Mouse (Mus musculus) liver, embryonic 14.5 days (tissue): Measurements from ENCODE around the gene Cdt1. TPM values are rescaled to one million over a fixed set of nuclear protein-coding genes. Genes with fewer than 3 reads are reported as not detected.
A peak's percentile ranks its signal among the peaks of the same experiment; 100 is the strongest.

Source experiments
- ATAC-seq: fragments of 200-750 bp; cut with Nextera tagmentation; 2 replicates; pipeline ENCODE4 v1.8.0; 2017; ENCODE audit warnings: moderate number of reproducible peaks, mild to moderate bottlenecking, moderate library complexity; ENCODE audit not compliant: insufficient read depth
- DNase-seq, 3 experiments: peaks; one replicate each; pipeline ENCODE4 v3.0.0-alpha.2; 2012 to 2013; ENCODE audit warnings: low read depth in 3 of 3, low spot score in 3 of 3
- H3K27ac ChIP-seq: fragments of 300-500 bp; sonication (generic); 2 replicates; pipeline ENCODE4 v1.5.1; 2014; ENCODE audit warnings: moderate library complexity, mild to moderate bottlenecking, control low read depth, inconsistent platforms
- H3K27me3 ChIP-seq: fragments of 300-500 bp; sonication (generic); 2 replicates; pipeline ENCODE4 v1.6.1; 2014; ENCODE audit warnings: mild to moderate bottlenecking, low read length, moderate library complexity; ENCODE audit not compliant: control insufficient read depth, insufficient read depth
- H3K36me3 ChIP-seq: fragments of 300-500 bp; sonication (generic); replicated peaks from 2 replicates; pipeline ENCODE4 v1.6.1; 2014; ENCODE audit warnings: low read depth; ENCODE audit not compliant: control insufficient read depth, insufficient read depth
- H3K4me1 ChIP-seq, 2 experiments: fragments of 200-500 bp in 1 of 2; fragments of 300-500 bp in 1 of 2; sonication (generic) in 1 of 2; replicated peaks; 2 replicates each; pipeline ENCODE4 v1.6.1; 2012 to 2014; ENCODE audit warnings: antibody characterized with exemption in 1 of 2, inconsistent platforms in 1 of 2, low read length in 1 of 2; ENCODE audit not compliant: control insufficient read depth in 2 of 2, insufficient read depth in 2 of 2
- H3K4me2 ChIP-seq: fragments of 300-500 bp; sonication (generic); 2 replicates; pipeline ENCODE4 v1.6.1; 2014; ENCODE audit warnings: low read depth, mild to moderate bottlenecking, control low read depth, moderate library complexity
- H3K4me3 ChIP-seq, 2 experiments: fragments of 200-500 bp in 1 of 2; fragments of 300-500 bp in 1 of 2; sonication (generic) in 1 of 2; 2 replicates each; pipeline ENCODE4 v1.5.1; 2012 to 2014; ENCODE audit warnings: low read depth in 2 of 2, low read length in 2 of 2, mild to moderate bottlenecking in 2 of 2, control low read depth in 1 of 2, inconsistent platforms in 1 of 2, moderate library complexity in 1 of 2; ENCODE audit not compliant: insufficient read depth in 1 of 2
- H3K9ac ChIP-seq: fragments of 300-500 bp; sonication (generic); replicated peaks from 2 replicates; pipeline ENCODE4 v1.6.1; 2014; ENCODE audit warnings: mild to moderate bottlenecking, control low read depth, moderate library complexity
- H3K9me3 ChIP-seq: fragments of 300-500 bp; sonication (generic); 2 replicates; pipeline ENCODE4 v1.6.1; 2016; ENCODE audit warnings: low read length, mixed read lengths; ENCODE audit not compliant: control insufficient read depth
- CTCF ChIP-seq: IDR thresholded peaks from 2 replicates; pipeline ENCODE4 v1.5.1; 2016; ENCODE audit warnings: antibody characterized with exemption, low read depth, control low read depth
- EP300 ChIP-seq: IDR thresholded peaks from 2 replicates; pipeline ENCODE4 v1.6.1; 2016; ENCODE audit warnings: antibody characterized with exemption, low read depth
- WGBS: fragments of 180-500 bp; shearing (Covaris S2); extraction: QIAGEN DNeasy Blood & Tissue Kit; methylation state at CpG from one replicate; pipeline ENCODE4 v1.1.7; 2014; ENCODE audit not compliant: insufficient replicate concordance; 5-methylcytosine and 5-hydroxymethylcytosine counted together
- polyA plus RNA-seq, 2 experiments: library from polyadenylated mRNA; depleted of rRNA in 1 of 2; stranded (reverse) in 1 of 2; unstranded in 1 of 2; fragments of >200 nt; fragmentation: Nextera tagmentation in 1 of 2; extraction: Ambion mirVana in 1 of 2; gene quantifications; 2 replicates each; pipeline versions ENCODE4 v1.2.1 to v1.2.3; 2012 to 2014

Gene Cdt1
- polyA plus RNA-seq, 2 experiments = 41.9 to 65.3 TPM

DNA sequence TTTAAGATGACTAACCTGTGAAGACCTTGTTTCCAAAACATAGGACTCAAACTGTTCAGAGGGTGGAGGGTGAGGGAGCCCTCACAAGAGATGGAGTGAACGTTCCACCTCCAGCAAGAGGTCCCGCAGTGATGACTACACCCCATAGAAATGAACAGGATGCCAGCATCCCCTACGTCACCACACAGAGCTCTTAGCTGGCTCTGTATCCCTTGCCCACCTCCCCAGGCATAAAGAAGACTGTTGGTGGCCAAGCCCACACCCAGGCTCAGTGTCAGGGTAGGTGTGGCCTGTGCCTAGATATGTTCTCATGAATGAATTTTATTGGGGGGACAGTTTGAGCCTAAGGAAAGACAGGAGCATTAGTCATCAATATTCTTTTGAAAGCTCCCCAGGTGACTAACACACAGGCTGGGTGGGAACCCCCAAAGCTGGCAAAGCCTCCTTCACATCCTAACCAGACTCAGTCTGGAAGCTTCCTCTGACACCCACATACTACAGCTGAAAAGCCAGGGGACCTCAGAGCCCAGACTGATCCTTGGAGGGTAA, 18.9 kb upstream of the Cdt1 start:
- Histone ChIP-seq H3K9ac (peak overlapping the region; percentile 89), H3K27ac (peak overlapping the region; percentile 99), H3K4me2 (peak overlapping the region; percentile 99), H3K36me3 (peaks cover 16% of the 10 kb centered on the region), H3K27me3 (no peaks in the 10 kb centered on the region), H3K4me3 (peak overlapping the region; percentile 67 to 86), H3K9me3 (no peaks in the 10 kb centered on the region), H3K4me1 (peaks cover 50 to 58% of the 10 kb centered on the region in 2 experiments)
- no peak for DNase-seq
- ATAC-seq = no peak
- WGBS = 46% methylated on average over 3 of the region's 3 CpGs
- TF ChIP-seq EP300 = no peak
- no peak for TF ChIP-seq CTCF

DNA sequence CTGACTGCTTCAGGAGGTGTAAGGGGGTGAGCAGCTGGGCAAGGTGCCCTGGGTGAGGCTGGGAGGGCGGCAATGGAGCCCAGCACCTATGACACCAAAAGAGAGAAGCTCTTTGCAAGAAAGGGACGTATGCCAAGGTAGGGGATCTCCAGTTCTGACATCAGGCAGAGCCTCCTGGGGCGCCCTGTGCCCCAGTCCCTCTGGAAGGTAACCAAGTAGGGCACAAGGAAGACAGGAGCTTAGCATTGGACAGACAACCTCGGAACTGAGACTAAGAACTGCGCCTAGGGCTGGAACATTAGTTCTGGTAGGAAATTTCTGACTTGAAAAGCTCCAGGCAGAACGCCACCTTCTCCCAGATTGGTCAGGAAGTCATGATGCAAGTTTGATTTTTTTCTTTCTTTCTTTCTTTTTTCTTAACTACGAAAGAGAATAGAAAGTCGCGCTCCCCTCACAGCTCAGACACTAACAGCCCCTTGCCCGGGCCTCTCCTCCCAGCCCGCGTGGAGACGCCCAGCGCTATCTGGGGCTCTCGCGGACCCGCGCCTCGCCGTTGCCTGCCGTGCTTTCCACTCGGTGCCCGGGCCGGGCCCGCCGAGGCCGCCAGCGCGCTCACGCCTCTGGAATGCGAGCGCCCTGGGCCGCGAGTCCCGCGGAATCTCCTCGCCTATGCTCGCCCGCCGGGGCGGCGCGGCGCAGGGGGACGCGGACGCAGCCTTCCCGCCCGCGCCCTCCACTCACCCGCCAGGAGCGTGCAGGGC, 17.4 kb upstream of the Cdt1 start:
- DNase-seq (no peak), ATAC-seq (peak; percentile 17)
- peak overlapping the region; percentile 99 for H3K27ac ChIP-seq
- peak overlapping the region; percentile 67 to 86 for H3K4me3 ChIP-seq
- TF ChIP-seq CTCF = no peak
- TF ChIP-seq EP300 = no peak
- H3K4me1 ChIP-seq = peaks cover 41 to 48% of the 10 kb centered on the region in 2 experiments
- H3K36me3 ChIP-seq = peaks cover 9% of the 10 kb centered on the region
- under 1% methylated on average over 52 of the region's 52 CpGs for WGBS
- H3K4me2 ChIP-seq = peak overlapping the region; percentile 99
- H3K27me3 ChIP-seq = no peaks in the 10 kb centered on the region
- peak overlapping the region; percentile 89 for H3K9ac ChIP-seq
- H3K9me3 ChIP-seq = no peaks in the 10 kb centered on the region

- 0% methylated on average over 37 of the region's 43 CpGs for WGBS
- peaks cover 36 to 46% of the 10 kb centered on the region in 2 experiments for H3K4me1 ChIP-seq
Observed at GRCm38 (mm10) chr8:122550995-122551264, 16.9 kb upstream of the Cdt1 start.

DNA sequence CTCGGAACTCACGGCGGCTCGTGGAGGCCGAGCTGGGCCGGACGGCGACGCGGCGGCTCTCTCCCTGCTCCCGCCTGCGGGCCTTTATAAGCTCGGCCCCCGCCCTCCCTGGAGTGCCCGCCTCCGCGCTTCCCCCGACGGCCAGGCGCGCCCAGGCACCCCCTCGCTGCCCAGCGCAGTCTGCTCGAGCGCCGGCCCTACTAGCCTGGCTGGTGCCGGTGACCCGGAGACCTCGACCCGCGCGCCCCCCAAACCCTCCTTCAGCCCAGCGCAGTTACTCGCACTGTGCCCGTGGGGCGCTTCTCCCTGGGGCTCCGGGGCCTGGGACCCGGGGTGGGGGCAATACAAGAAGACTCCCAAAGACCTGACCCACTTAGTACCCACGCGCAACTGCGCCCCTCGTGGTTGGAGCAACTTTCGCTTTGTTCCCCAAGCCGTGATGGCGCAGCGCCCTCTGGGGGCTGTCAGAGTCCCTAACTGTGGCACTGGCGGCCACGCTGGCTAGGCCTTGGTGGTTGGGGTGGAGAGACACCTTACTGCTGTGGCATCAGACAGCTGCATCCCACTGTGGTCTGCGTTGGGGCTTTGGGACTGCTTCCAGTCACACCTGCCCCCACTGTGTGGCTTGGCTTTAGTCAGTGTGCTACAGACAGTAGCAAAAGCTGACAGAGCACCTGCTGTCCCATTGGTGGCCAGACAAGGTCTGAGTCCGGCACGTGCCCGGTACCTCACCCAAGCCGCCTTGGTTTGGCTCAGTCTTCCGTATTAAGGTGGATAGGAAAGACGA, 16.4 kb upstream of the Cdt1 start, which contains the start of gene Piezo1:
Gene Piezo1 (minus strand): TSS at position 65 of the 787 bp plus-strand sequence.
- WGBS = 10% methylated on average over 50 of the region's 56 CpGs
- Histone ChIP-seq H3K27me3 (no peaks in the 10 kb centered on the region), H3K4me2 (peak within 1 kb of the TSS; percentile 99), H3K27ac (peak within 1 kb of the TSS; percentile 99), H3K36me3 (peaks cover 9% of the 10 kb centered on the region), H3K4me1 (peaks cover 31 to 46% of the 10 kb centered on the region in 2 experiments), H3K4me3 (peak within 1 kb of the TSS; percentile 67 to 86), H3K9ac (peak within 1 kb of the TSS; percentile 89), H3K9me3 (no peaks in the 10 kb centered on the region)
- DNase-seq (peak; percentile 77 to 82 (median 79)), ATAC-seq (peak; percentile 75)
- TF ChIP-seq EP300 (no peak; the same call in 1 of the 2 replicates), CTCF (peak; percentile 100)

More at GRCm38 (mm10) chr8:122550995-122551264, 16.9 kb upstream of the Cdt1 start:
- DNase-seq (no peak), ATAC-seq (peak; percentile 29)
- Histone ChIP-seq H3K9me3 (no peaks in the 10 kb centered on the region), H3K36me3 (peaks cover 9% of the 10 kb centered on the region), H3K4me3 (peak overlapping the region; percentile 67 to 86), H3K27ac (peak overlapping the region; percentile 99), H3K27me3 (no peaks in the 10 kb centered on the region), H3K4me2 (peak overlapping the region; percentile 99), H3K9ac (peak overlapping the region; percentile 89)
- TF ChIP-seq CTCF (no peak), EP300 (no peak)

- whole genome bisulfite sequencing = 77% methylated on average over 6 of the region's 6 CpGs
- no peak overlapping the region for H3K9ac ChIP-seq
Observed at GRCm38 (mm10) chr8:122554786-122555185, 13.0 kb upstream of the Cdt1 start.

More at GRCm38 (mm10) chr8:122554786-122555185, 13.0 kb upstream of the Cdt1 start:
- Histone ChIP-seq H3K9me3 (no peaks in the 10 kb centered on the region), H3K27ac (no peak overlapping the region), H3K27me3 (no peaks in the 10 kb centered on the region), H3K4me1 (peaks cover 12 to 31% of the 10 kb centered on the region in 2 experiments), H3K4me3 (no peak overlapping the region), H3K4me2 (no peak overlapping the region), H3K36me3 (no peaks in the 10 kb centered on the region)
- TF ChIP-seq CTCF = no peak
- DNase-seq (no peak), ATAC-seq (no peak)
